Mouse (Mus musculus) liver, embryonic 14.5 days (tissue): ENCODE results near the gene Cntn2.

Source experiments
- CTCF ChIP-seq: IDR thresholded peaks from 2 replicates; pipeline ENCODE4 v1.5.1; 2016; ENCODE audit warnings: antibody characterized with exemption, low read depth, control low read depth
- EP300 ChIP-seq: IDR thresholded peaks from 2 replicates; pipeline ENCODE4 v1.6.1; 2016; ENCODE audit warnings: antibody characterized with exemption, low read depth

DNA sequence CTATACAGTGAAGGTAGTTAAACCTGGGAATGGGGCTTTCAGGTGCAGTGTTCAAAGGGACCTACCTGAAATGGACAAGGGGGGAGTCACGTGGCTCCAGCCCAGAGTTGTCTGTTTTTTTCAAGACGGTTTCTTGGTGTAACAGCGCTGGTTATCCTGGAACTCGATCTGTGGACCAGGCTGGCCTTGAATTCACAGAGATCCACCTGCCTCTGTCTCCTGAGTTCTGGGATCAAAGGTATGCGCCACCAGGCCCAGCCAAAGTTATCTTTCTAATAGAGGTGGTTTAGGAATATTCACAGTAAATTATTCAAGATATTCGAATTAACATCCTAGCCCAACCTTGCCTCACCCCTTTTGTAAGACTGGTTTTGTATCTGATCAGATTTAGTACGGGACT, 36.4 kb downstream of the Cntn2 start:
- TF ChIP-seq CTCF, result no peak
- no peak for TF ChIP-seq EP300
